Mouse (Mus musculus) left cerebral cortex, postnatal 36 days (tissue): Measurements from ENCODE around the gene Sf3a2. TPM values are rescaled to one million over a fixed set of nuclear protein-coding genes. Genes with fewer than 3 reads are reported as not detected.

Experiments
- DNase-seq, 2 experiments: peaks; one replicate each; pipeline ENCODE4 v3.0.0; 2021 to 2022; ENCODE audit warnings: low spot score in 2 of 2, mixed read lengths in 1 of 2
- intact Hi-C: fragments of 180-260 bp; cut with DNase I; formaldehyde crosslinking; loops from one replicate; pipeline ENCODE4 v1.15.1; 2025
- total RNA-seq, 2 experiments: library from RNA; stranded (reverse); gene quantifications; 2 replicates each; pipeline ENCODE4 v1.2.3; 2021

The Sf3a2 gene
- total RNA-seq, 2 experiments from 2014 or later = 44.3 to 53.0 TPM

GRCm38 (mm10) chr10:80773816-80774215 lies 24.2 kb upstream of the Sf3a2 start:
- DNase-seq = no peak
- intact Hi-C loops = loop anchor here (2.0 kb wide), 1 partner anchor 19 kb away; the partner anchor contains the start of gene Dot1l

GRCm38 (mm10) chr10:80774549-80774948 lies 23.4 kb upstream of the Sf3a2 start:
- peak; percentile 86 to 88 for DNase-seq
- intact Hi-C loops = loop anchor here (2.0 kb wide), 1 partner anchor 20 kb away; the partner anchor contains the start of gene Dot1l

GRCm38 (mm10) chr10:80774981-80775380 lies 23.0 kb upstream of the Sf3a2 start:
- intact Hi-C loops = loop anchor here (2.0 kb wide), 1 partner anchor 20 kb away; the partner anchor contains the start of gene Dot1l
- DNase-seq = no peak

GRCm38 (mm10) chr10:80775731-80776130 lies 22.3 kb upstream of the Sf3a2 start:
- intact Hi-C loops = loop anchor here (2.0 kb wide), 1 partner anchor 21 kb away; the partner anchor contains the start of gene Dot1l
- no peak for DNase-seq

- no peak for DNase-seq
- intact Hi-C loops = no loop called here
Measured at GRCm38 (mm10) chr10:80776358-80776869, 21.6 kb upstream of the Sf3a2 start.

GRCm38 (mm10) chr10:80777123-80777522 lies 20.9 kb upstream of the Sf3a2 start:
- intact Hi-C loops = no loop called here
- DNase-seq = no peak

- intact Hi-C loops = no loop called here
- DNase-seq = no peak
Measured at GRCm38 (mm10) chr10:80779565-80779964, 18.4 kb upstream of the Sf3a2 start.

GRCm38 (mm10) chr10:80784302-80784701 lies 13.7 kb upstream of the Sf3a2 start:
- DNase-seq = peak in 1 of 2 experiments; percentile 53
- intact Hi-C loops = loop anchor here (5.0 kb wide), 1 partner anchor 37 kb away; no protein-coding TSS in a partner anchor

GRCm38 (mm10) chr10:80784871-80785270 lies 13.1 kb upstream of the Sf3a2 start:
- intact Hi-C loops = loop anchor here (5.0 kb wide), 1 partner anchor 38 kb away; no protein-coding TSS in a partner anchor

GRCm38 (mm10) chr10:80785963-80786362 lies 12.0 kb upstream of the Sf3a2 start:
- DNase-seq = no peak
- intact Hi-C loops = no loop called here

More at GRCm38 (mm10) chr10:80784871-80785270, 13.1 kb upstream of the Sf3a2 start:
- no peak for DNase-seq

GRCm38 (mm10) chr10:80787517-80787916 lies 10.5 kb upstream of the Sf3a2 start:
- no peak for DNase-seq

GRCm38 (mm10) chr10:80790761-80791404 lies 7.1 kb upstream of the Sf3a2 start:
- intact Hi-C loops = no loop called here
- no peak for DNase-seq

More at GRCm38 (mm10) chr10:80787517-80787916, 10.5 kb upstream of the Sf3a2 start:
- intact Hi-C loops = no loop called here

GRCm38 (mm10) chr10:80791476-80792174 lies 6.4 kb upstream of the Sf3a2 start:
- intact Hi-C loops = no loop called here
- peak; percentile 40 to 67 for DNase-seq

GRCm38 (mm10) chr10:80792175-80793032 lies 5.6 kb upstream of the Sf3a2 start:
- DNase-seq = peak in 1 of 2 experiments; percentile 45
- intact Hi-C loops = no loop called here

GRCm38 (mm10) chr10:80793033-80793784 lies 4.8 kb upstream of the Sf3a2 start:
- intact Hi-C loops = no loop called here
- no peak for DNase-seq

GRCm38 (mm10) chr10:80793803-80794202 lies 4.2 kb upstream of the Sf3a2 start:
- intact Hi-C loops = no loop called here
- DNase-seq = no peak

- no peak for DNase-seq
- intact Hi-C loops = no loop called here
Measured at GRCm38 (mm10) chr10:80794750-80795149, 3.2 kb upstream of the Sf3a2 start.

GRCm38 (mm10) chr10:80796307-80796848 lies 1.6 kb upstream of the Sf3a2 start:
- intact Hi-C loops = no loop called here
- DNase-seq = no peak
